Mouse (Mus musculus) embryonic facial prominence, embryonic 10.5 days (tissue): ENCODE measurements around the gene Prox2. TPM values are rescaled to one million over a fixed set of nuclear protein-coding genes. Genes with fewer than 3 reads are reported as not detected.
"Not testable (repeated sequence)": the region's sequence is repeated elsewhere in the genome, so short reads cannot be mapped to it uniquely, and the experiment has no call there.

ENCODE experiments used
- DNase-seq: peaks from one replicate; pipeline ENCODE4 v3.0.0-alpha.2; 2017; ENCODE audit warnings: low spot score
- H3K27ac ChIP-seq: fragments of 300-500 bp; sonication (generic); replicated peaks from 2 replicates; pipeline ENCODE4 v1.5.1; 2016; ENCODE audit warnings: mild to moderate bottlenecking
- H3K27me3 ChIP-seq: fragments of 300-500 bp; sonication (generic); replicated peaks from 2 replicates; pipeline ENCODE4 v1.6.1; 2016; ENCODE audit warnings: low read depth, mild to moderate bottlenecking; ENCODE audit not compliant: poor library complexity, severe bottlenecking
- H3K36me3 ChIP-seq: fragments of 300-500 bp; sonication (generic); replicated peaks from 2 replicates; pipeline ENCODE4 v1.6.1; 2016; ENCODE audit warnings: mild to moderate bottlenecking, moderate library complexity
- H3K4me1 ChIP-seq: fragments of 300-500 bp; sonication (generic); 2 replicates; pipeline ENCODE4 v1.6.1; 2016
- H3K4me3 ChIP-seq: fragments of 300-500 bp; sonication (generic); 2 replicates; pipeline ENCODE4 v1.5.1; 2016; ENCODE audit warnings: mild to moderate bottlenecking, moderate library complexity
- H3K9me3 ChIP-seq: fragments of 300-500 bp; sonication (generic); 2 replicates; pipeline ENCODE4 v1.6.1; 2016; ENCODE audit warnings: mild to moderate bottlenecking
- WGBS: fragments of 180-500 bp; shearing (Covaris S2); methylation state at CpG from one replicate; pipeline ENCODE4 v1.1.7; 2016; 5-methylcytosine and 5-hydroxymethylcytosine counted together
- polyA plus RNA-seq: library from polyadenylated mRNA; unstranded; fragments of >200 nt; fragmentation: Nextera tagmentation; extraction: Ambion mirVana; gene quantifications from 2 replicates; pipeline ENCODE4 v1.2.1, GENCODE M21; 2016

The Prox2 gene
- polyA plus RNA-seq, 1 experiment from 2014 or later: 2.9 TPM

- no peaks in the 10 kb centered on the region for H3K36me3 ChIP-seq
Measured at GRCm38 (mm10) chr12:85144821-85145220, 34.3 kb upstream of the Prox2 start.

DNA sequence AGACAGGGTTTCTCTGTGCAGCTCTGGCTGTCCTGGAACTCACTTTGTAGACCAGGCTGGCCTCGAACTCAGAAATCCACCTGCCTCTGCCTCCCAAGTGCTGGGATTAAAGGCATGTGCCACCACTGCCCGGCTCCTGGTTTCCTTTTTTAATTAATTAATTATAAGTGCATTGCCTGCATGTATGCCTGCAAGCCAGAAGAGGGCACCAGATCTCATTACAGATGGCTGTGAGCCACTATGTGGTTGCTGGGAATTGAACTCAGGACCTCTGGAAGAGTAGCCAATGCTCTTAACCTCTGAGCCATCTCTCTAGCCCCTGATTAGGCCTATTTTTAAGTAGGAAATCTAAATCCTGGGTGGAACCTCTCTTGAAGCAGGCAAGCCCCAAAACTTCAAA is 33.7 kb upstream of the Prox2 start:
- H3K9me3 ChIP-seq, DNase-seq, H3K27ac ChIP-seq, H3K36me3 ChIP-seq, H3K4me3 ChIP-seq: not testable (repeated sequence)
- Histone ChIP-seq H3K4me1 (peaks cover 26% of the 10 kb centered on the region), H3K27me3 (peaks cover 53% of the 10 kb centered on the region)
- WGBS: 64% methylated on average over 2 of the region's 2 CpGs

More at GRCm38 (mm10) chr12:85144821-85145220, 34.3 kb upstream of the Prox2 start:
- Histone ChIP-seq H3K27ac (no peak overlapping the region), H3K4me3 (no peak overlapping the region), H3K9me3 (no peaks in the 10 kb centered on the region), H3K4me1 (peaks cover 26% of the 10 kb centered on the region), H3K27me3 (peaks cover 53% of the 10 kb centered on the region)
- WGBS: 93% methylated on average over 4 of the region's 4 CpGs
- DNase-seq: no peak

DNA sequence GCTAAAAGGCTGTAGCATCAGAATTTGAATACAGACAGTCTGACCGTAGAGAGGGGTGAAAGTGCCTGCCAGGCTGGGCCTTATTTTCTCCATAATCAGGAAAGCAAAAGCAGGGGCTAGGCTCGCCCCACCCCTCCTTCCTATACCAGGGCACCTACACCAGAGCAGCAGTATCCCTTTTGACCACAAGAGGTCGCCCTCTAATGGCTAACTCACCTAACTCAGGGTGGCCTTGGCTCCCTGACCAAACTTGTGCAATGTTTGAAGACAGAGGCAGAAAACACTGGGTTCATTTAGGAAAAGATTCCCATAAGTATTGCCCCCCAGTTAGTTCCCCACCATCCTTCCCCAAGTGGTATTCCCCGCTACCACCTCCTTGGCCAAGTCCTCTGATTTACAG is 32.2 kb upstream of the Prox2 start:
- H3K27me3 ChIP-seq: peaks cover 47% of the 10 kb centered on the region
- no peaks in the 10 kb centered on the region for H3K9me3 ChIP-seq
- no peak overlapping the region for H3K4me3 ChIP-seq
- H3K27ac ChIP-seq: no peak overlapping the region
- peaks cover 23% of the 10 kb centered on the region for H3K4me1 ChIP-seq
- H3K36me3 ChIP-seq: no peaks in the 10 kb centered on the region
- WGBS: 11% methylated on average over 4 of the region's 4 CpGs
- peak; percentile 86 for DNase-seq

DNA sequence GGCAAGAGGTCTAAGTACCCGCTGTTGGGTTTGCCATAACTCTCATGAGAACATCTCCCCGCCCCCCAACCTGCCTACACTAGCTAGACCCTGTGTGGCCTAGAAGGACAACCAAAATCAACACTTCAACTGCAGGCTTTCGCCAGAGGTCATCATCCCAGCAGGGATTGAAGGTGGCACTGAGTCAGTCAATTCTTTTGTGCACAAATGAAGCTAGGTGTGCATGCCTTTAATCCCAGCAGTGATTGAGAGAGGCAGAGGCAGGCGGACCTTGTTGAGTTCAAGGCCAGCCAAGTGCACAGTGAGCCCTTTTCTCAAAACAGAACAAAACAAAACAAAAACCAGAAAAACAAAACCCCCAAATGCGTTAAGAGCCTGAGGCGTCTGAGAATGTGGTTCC is 30.5 kb upstream of the Prox2 start:
- DNase-seq: no peak
- Histone ChIP-seq H3K27me3 (peaks cover 30% of the 10 kb centered on the region), H3K36me3 (peaks cover 1% of the 10 kb centered on the region), H3K9me3 (no peaks in the 10 kb centered on the region), H3K4me3 (no peak overlapping the region), H3K4me1 (peaks cover 19% of the 10 kb centered on the region), H3K27ac (no peak overlapping the region)
- 84% methylated on average over 6 of the region's 6 CpGs for WGBS

- H3K4me1 ChIP-seq: peaks cover 12% of the 10 kb centered on the region; the same call in 1 of the 2 replicates
- 0 out of 2 replicates have a peak overlapping the region, but pooled peaks have one; percentile 23 for H3K4me3 ChIP-seq
- 47% methylated on average over 18 of the region's 18 CpGs for WGBS
- H3K36me3 ChIP-seq: peaks cover 11% of the 10 kb centered on the region
- H3K27ac ChIP-seq: no peak overlapping the region
- H3K9me3 ChIP-seq: no peaks in the 10 kb centered on the region
- peaks cover 26% of the 10 kb centered on the region for H3K27me3 ChIP-seq
- no peak for DNase-seq
Measured at GRCm38 (mm10) chr12:85140036-85140701, 29.6 kb upstream of the Prox2 start.

- no peaks in the 10 kb centered on the region for H3K9me3 ChIP-seq
- peaks cover 43% of the 10 kb centered on the region for H3K36me3 ChIP-seq
- WGBS: 83% methylated on average over 4 of the region's 4 CpGs
Measured at GRCm38 (mm10) chr12:85136627-85137026, 26.1 kb upstream of the Prox2 start.

GRCm38 (mm10) chr12:85135513-85136470 is 25.2 kb upstream of the Prox2 start:
- no peak overlapping the region for H3K4me3 ChIP-seq
- peaks cover 9% of the 10 kb centered on the region; the same call in 1 of the 2 replicates for H3K4me1 ChIP-seq
- no peaks in the 10 kb centered on the region for H3K9me3 ChIP-seq
- no peak for DNase-seq
- 79% methylated on average over 19 of the region's 19 CpGs for WGBS
- peaks cover 21% of the 10 kb centered on the region for H3K27me3 ChIP-seq
- H3K27ac ChIP-seq: no peak overlapping the region
- H3K36me3 ChIP-seq: peaks cover 51% of the 10 kb centered on the region

More at GRCm38 (mm10) chr12:85136627-85137026, 26.1 kb upstream of the Prox2 start:
- Histone ChIP-seq H3K27ac (no peak overlapping the region), H3K4me1 (peaks cover 9% of the 10 kb centered on the region; the same call in 1 of the 2 replicates), H3K4me3 (no peak overlapping the region), H3K27me3 (peaks cover 26% of the 10 kb centered on the region)
- DNase-seq: no peak

- Histone ChIP-seq H3K4me1 (peaks cover 6% of the 10 kb centered on the region; the same call in 1 of the 2 replicates), H3K9me3 (no peaks in the 10 kb centered on the region), H3K36me3 (peaks cover 67% of the 10 kb centered on the region), H3K27ac (no peak overlapping the region), H3K4me3 (no peak overlapping the region), H3K27me3 (peaks cover 6% of the 10 kb centered on the region; the same call in 1 of the 2 replicates)
- no peak for DNase-seq
- WGBS: 89% methylated on average over 8 of the region's 8 CpGs
Measured at GRCm38 (mm10) chr12:85134043-85134794, 23.7 kb upstream of the Prox2 start.

- H3K4me1 ChIP-seq: peaks cover 4% of the 10 kb centered on the region; the same call in 1 of the 2 replicates
- DNase-seq: no peak
Measured at GRCm38 (mm10) chr12:85131361-85131760, 20.8 kb upstream of the Prox2 start.

GRCm38 (mm10) chr12:85129426-85129978 is 18.9 kb upstream of the Prox2 start:
- WGBS: 95% methylated on average over 9 of the region's 9 CpGs
- peaks cover 96% of the 10 kb centered on the region for H3K36me3 ChIP-seq
- H3K27ac ChIP-seq: no peak overlapping the region

More at GRCm38 (mm10) chr12:85131361-85131760, 20.8 kb upstream of the Prox2 start:
- Histone ChIP-seq H3K27me3 (no peaks in the 10 kb centered on the region), H3K36me3 (peaks cover 95% of the 10 kb centered on the region), H3K4me3 (no peak overlapping the region), H3K27ac (no peak overlapping the region), H3K9me3 (no peaks in the 10 kb centered on the region)
- WGBS: 91% methylated on average over 6 of the region's 6 CpGs

DNA sequence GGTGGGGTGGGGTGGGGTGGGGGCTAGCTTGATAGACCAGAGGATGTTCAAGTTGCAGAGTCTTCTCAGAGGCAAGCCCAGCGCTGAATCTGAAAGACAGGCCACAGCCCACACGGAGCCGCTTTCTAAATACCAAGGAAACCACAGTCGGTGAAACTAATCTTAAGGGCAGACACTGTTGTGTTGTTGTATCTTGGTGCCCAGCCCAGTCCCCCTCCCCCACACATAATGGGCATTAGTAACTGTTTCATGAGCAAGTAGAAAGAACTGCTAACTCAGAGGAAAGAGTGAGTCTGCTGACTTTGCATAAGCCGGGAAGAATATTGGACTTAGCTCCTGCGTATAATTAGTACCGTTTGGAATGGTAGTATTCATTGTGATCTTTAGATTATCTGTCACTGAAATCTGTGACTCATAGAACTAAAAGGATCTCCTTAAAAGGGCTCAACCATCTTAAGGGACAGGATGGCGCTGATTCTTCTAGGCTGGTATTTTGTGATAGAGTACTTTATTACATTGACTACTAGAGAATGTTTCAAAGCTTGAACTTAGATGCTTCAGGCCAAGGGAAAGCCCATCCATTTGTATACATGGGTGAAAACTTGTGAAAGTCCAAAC is 16.5 kb upstream of the Prox2 start:
- Histone ChIP-seq H3K27me3 (no peaks in the 10 kb centered on the region), H3K4me3 (no peak overlapping the region), H3K27ac (no peak overlapping the region), H3K4me1 (no peaks in the 10 kb centered on the region), H3K9me3 (no peaks in the 10 kb centered on the region), H3K36me3 (peaks cover 97% of the 10 kb centered on the region)
- no peak for DNase-seq
- 91% methylated on average over 8 of the region's 8 CpGs for WGBS

More at GRCm38 (mm10) chr12:85129426-85129978, 18.9 kb upstream of the Prox2 start:
- Histone ChIP-seq H3K9me3 (no peaks in the 10 kb centered on the region), H3K27me3 (no peaks in the 10 kb centered on the region), H3K4me3 (no peak overlapping the region), H3K4me1 (no peaks in the 10 kb centered on the region)
- DNase-seq: no peak
